Mouse (Mus musculus) adrenal gland, postnatal 14 days (tissue): ENCODE data around the gene Slc37a1. TPM values are rescaled to one million over a fixed set of nuclear protein-coding genes. Genes with fewer than 3 reads are reported as not detected.
A peak's percentile ranks its signal among the peaks of the same experiment; 100 is the strongest.

ENCODE experiments used
- DNase-seq: peaks from one replicate; pipeline ENCODE4 v3.0.0; 2021; ENCODE audit warnings: mixed read lengths
- long read RNA-seq, 2 experiments: library from polyadenylated mRNA; stranded (forward); transcript quantifications; one replicate each; pipeline ENCODE4 v2.0.0; 2021
- total RNA-seq: library from RNA; stranded (reverse); gene quantifications from 2 replicates; pipeline ENCODE4 v1.2.3, GENCODE M21; 2021

Gene Slc37a1
- 6.7 and 13.3 TPM in 2 replicates for total RNA-seq
- long read RNA-seq, experiment 1, transcript Slc37a1-201 (20 exons, 3,389 nt), result major isoform, 6 of 12 reads
- long read RNA-seq, experiment 1, partial matches to known transcripts, result 3 of 12 reads
- long read RNA-seq, experiment 1, other reads (novel, unspliced or antisense), result 3 of 12 reads
- long read RNA-seq, experiment 2, transcript Slc37a1-201 (20 exons, 3,389 nt), result major isoform, 6 of 6 reads
- long read RNA-seq, experiment 2, partial matches to known transcripts, result 0 of 6 reads
- long read RNA-seq, experiment 2, other reads (novel, unspliced or antisense), result 0 of 6 reads

DNA sequence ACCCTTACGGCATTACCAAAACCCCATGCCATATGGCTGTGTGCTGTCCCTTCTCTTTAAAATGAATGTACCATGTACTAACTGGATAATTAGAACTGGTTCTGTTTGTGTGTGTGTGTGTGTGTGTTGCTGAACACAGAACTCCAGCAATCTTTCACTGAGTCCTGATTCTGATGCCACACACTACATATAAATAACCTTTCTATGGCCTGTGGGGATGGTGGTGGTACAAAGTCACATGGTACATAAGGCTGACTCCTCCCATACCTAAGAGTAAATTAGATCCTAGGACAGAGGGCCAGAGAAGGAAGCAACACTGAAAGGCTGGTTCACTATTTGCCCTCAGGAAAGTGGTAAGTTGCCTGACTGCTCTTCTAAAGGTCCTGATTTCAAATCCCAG is at the start of gene Slc37a1:
TSS of gene Slc37a1 (plus strand) at position 301 of the 400 bp plus-strand sequence.
- no peak for DNase-seq

- DNase-seq, result no peak
Observed at GRCm38 (mm10) chr17:31238234-31239020, 48.2 kb upstream of the Slc37a1 start.

GRCm38 (mm10) chr17:31241156-31241555 is 45.4 kb upstream of the Slc37a1 start:
- no peak for DNase-seq

GRCm38 (mm10) chr17:31242764-31243163 is 43.8 kb upstream of the Slc37a1 start:
- peak; percentile 44 for DNase-seq

DNA sequence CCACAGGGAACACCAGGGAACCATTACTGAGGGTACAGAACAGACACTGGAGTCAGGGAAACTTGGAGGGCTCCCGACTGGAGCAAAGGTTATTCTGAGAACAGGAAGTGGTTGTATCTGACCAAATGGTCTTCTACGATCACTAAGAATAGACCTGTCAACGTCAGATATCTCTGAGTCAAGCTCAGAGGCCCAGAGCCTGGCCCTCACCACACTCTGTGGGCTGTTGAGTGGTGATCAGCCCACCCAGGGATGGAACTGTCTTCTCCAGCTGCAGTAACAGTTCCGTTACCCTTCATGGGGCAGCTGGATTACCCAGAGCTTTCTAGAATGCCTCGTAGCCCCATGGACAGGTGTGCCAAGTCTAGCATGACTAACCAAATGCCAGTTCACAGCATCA is 41.3 kb upstream of the Slc37a1 start:
- no peak for DNase-seq

GRCm38 (mm10) chr17:31247144-31247543 is 39.4 kb upstream of the Slc37a1 start:
- DNase-seq, result no peak

- no peak for DNase-seq
Observed at GRCm38 (mm10) chr17:31253951-31254350, 32.6 kb upstream of the Slc37a1 start.

DNA sequence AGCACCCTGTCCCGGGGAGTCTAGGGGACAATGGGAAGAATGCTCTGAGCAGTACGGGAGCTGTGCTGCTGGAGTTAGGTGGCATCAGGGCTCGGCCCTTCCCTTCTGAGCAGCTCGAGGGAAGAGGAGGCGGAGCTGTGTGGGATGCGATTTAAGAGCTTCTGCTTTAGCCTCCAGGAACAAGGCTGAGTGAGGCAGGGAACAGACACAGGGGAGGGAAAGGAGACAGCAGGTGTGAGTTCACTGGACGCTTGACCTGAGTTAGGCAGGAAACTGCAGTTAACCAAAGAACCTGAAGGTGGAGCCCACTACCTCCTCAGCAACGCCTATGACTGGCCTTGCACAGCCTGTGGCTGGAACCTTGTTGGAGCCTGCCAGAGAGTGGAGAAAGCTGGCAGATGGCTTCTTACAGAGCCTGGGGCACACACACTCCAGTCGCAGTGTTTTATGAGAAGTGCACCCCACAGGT is 32.1 kb upstream of the Slc37a1 start:
- peak; percentile 92 for DNase-seq

GRCm38 (mm10) chr17:31257149-31257548 is 29.4 kb upstream of the Slc37a1 start:
- DNase-seq, result no peak

- no peak for DNase-seq
Observed at GRCm38 (mm10) chr17:31257898-31258297, 28.7 kb upstream of the Slc37a1 start.

GRCm38 (mm10) chr17:31258310-31258865 is 28.2 kb upstream of the Slc37a1 start:
- no peak for DNase-seq

DNA sequence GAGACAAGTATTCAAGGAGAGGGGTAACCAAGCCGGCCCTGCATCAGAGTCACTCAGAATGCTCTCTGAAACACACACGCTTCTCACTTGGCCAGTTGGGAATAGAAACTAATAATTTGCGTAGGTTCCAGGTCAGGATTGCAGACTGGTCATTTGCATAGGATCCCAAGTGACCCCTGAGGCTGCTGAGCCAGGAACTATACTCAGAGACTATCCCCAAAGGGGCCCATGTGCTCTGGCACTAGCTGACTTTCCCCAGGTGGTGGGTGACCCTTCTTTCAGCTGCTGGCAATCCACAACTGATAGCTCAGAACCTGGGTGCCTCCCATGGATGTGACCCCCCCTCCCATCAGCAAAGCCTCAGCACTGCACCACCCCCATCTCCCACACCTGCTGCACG is 27.4 kb upstream of the Slc37a1 start:
- DNase-seq, result no peak

DNA sequence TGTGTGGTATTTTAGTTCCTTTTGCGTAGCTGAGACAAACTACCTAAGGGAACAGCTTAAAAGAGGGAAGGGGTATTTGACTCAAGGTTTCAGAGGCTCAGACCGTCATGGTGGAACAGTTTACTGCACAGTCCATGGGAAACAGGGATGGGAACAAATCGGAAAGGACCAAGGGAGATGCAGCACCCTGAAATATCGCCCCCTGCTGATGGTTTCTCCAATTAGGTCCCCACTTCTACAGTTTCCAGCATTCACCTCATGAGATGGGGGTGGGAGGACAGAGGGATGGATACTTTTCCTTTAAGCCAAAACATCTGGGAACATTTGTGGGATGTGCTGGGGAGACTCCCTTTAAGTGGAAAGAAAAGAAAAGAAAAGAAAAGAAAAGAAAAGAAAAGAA is 26.8 kb upstream of the Slc37a1 start:
- DNase-seq, result peak; percentile 52

GRCm38 (mm10) chr17:31260430-31260829 is 26.2 kb upstream of the Slc37a1 start:
- peak; percentile 95 for DNase-seq

DNA sequence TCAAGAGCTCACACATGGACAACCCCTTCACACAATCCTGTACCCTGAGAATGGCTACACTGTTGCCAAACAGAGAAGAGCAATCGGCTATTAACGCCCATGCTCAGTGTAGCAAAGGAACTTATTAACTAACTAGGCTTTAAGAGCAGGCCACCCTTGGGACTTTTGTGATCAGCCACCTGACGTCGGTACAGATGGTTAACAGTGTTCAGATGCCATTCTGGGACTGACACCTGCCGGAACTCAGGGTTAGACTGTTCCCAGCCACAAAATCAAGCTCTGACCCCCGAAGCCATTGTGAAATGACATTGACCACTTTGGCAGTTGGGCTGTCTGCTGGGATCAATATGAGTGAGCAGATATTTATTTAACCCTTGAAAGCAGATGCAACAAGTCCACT is 25.2 kb upstream of the Slc37a1 start:
- no peak for DNase-seq

- no peak for DNase-seq
Observed at GRCm38 (mm10) chr17:31262715-31263114, 23.9 kb upstream of the Slc37a1 start.

DNA sequence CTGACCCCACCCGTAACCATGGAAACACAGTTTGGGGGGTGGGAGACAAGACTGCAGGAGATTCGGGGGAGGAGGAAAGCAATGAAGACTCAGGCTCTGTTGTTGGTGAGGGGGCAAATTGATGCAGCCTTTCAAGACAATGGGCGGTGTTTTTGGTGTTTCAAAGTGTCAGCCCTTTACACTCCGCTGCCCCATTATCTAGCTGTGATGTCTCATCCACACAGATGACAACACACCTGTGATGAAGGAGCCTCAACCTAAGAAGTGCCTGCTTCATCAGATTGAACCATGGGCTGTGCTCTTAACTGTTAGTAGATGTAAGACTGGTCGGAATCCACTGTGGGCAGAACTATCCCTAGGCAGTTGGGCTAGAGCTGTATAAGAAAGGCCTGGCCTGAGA is 22.8 kb upstream of the Slc37a1 start:
- DNase-seq, result no peak

- no peak for DNase-seq
Observed at GRCm38 (mm10) chr17:31264372-31264771, 22.2 kb upstream of the Slc37a1 start.

DNA sequence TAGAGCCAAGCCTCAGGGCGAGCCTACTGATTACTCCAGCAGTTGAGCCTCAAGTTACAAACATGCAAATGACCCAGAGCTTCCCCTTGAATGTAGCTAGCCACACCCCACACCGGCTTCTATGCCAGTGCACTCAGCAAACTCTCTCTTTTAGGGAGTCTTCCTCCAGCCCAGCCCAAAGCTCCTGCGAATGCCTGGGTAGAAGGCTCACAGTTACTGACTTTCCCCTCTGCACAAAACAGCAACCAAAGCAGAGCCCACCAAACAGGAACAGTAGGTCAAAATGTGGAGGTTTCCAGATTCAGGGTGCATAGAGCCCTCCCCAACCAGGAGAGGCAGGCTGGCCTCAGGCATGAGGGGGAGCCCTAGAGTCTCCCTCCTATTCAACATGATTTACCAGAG is 21.4 kb upstream of the Slc37a1 start:
- DNase-seq, result no peak

DNA sequence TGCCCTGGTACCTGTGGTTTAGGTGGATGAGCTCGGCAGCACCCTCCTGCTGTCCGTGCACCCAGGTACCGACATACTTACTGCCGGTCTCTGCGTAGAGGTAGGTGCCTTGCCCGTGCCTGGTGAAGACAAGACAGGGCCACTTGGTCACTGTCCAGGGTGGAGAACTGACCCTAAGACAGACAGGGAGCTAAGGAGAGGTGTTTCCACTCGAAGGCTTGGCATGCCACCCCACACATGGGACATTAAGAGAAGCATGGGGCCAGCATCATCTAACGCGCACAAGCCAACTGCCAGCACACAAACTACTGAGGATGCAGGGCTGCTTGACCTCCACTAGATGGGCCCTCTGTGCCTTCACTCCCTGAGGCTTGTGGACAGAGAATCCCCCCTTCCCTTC is 20.8 kb upstream of the Slc37a1 start:
- no peak for DNase-seq

- DNase-seq, result no peak
Observed at GRCm38 (mm10) chr17:31266321-31266950, 20.2 kb upstream of the Slc37a1 start.

GRCm38 (mm10) chr17:31267138-31267537 is 19.5 kb upstream of the Slc37a1 start:
- DNase-seq, result no peak

DNA sequence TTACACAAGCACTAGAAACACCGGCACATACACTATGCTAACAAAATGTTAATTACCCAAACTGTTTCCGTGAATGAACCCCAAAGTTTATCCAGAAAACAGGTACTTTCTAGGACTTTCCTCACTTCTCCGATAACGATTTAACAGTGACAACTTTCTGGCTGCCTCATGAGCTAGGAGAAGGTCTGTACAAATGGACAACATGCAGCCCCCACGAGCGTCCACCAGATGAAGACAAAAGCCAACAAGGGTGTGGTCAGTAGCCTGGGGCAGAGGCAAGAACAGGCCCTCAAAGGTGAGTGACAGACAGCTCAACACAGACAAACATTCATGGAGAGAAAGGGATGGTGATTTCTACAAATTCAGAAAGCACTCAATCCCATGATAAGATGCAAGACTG is 19.0 kb upstream of the Slc37a1 start:
- no peak for DNase-seq
